Mouse (Mus musculus): ENCODE results near the gene Frmd4b. TPM values are rescaled to one million over a fixed set of nuclear protein-coding genes. Genes with fewer than 3 reads are reported as not detected.

Frmd4b gene
- polyA plus RNA-seq, 1 experiment from 2014 or later: 46.3 TPM

- Histone ChIP-seq H3K9ac (no peak overlapping the region), H3K4me2 (replicated peaks) (no peak overlapping the region), H3K27me3 (replicated peaks) (no peaks in the 10 kb centered on the region), H3K27ac (no peak overlapping the region), H3K9me3 (no peaks in the 10 kb centered on the region), H3K36me3 (peaks cover 67% of the 10 kb centered on the region), H3K4me1 (no peaks in the 10 kb centered on the region), H3K4me3 (no peak overlapping the region)
- ATAC-seq (ENCODE audit: low FRiP score, low read depth): no peak
- 90% methylated on average over 3 of the region's 3 CpGs for WGBS
Observed at GRCm38 (mm10) chr6:97297151-97297550, 320.2 kb downstream of the Frmd4b start.

- Histone ChIP-seq H3K36me3 (peaks cover 79% of the 10 kb centered on the region), H3K4me1 (0 out of 2 replicates have a peak, but pooled peaks cover 6% of the 10 kb centered on the region), H3K27me3 (replicated peaks) (no peaks in the 10 kb centered on the region), H3K9ac (no peak overlapping the region), H3K4me3 (no peak overlapping the region), H3K9me3 (no peaks in the 10 kb centered on the region), H3K4me2 (replicated peaks) (no peak overlapping the region), H3K27ac (no peak overlapping the region)
- WGBS: 93% methylated on average over 21 of the region's 21 CpGs
- no peak for ATAC-seq (ENCODE audit: low FRiP score, low read depth)
Observed at GRCm38 (mm10) chr6:97295866-97296527, 321.3 kb downstream of the Frmd4b start.

GRCm38 (mm10) chr6:97295416-97295815 lies 321.9 kb downstream of the Frmd4b start:
- Histone ChIP-seq H3K27ac (no peak overlapping the region), H3K4me2 (replicated peaks) (no peak overlapping the region), H3K4me3 (no peak overlapping the region), H3K27me3 (replicated peaks) (no peaks in the 10 kb centered on the region), H3K4me1 (0 out of 2 replicates have a peak, but pooled peaks cover 6% of the 10 kb centered on the region), H3K36me3 (peaks cover 77% of the 10 kb centered on the region), H3K9ac (no peak overlapping the region), H3K9me3 (no peaks in the 10 kb centered on the region)
- ATAC-seq (ENCODE audit: low FRiP score, low read depth): no peak
- WGBS: 85% methylated on average over 9 of the region's 9 CpGs

DNA sequence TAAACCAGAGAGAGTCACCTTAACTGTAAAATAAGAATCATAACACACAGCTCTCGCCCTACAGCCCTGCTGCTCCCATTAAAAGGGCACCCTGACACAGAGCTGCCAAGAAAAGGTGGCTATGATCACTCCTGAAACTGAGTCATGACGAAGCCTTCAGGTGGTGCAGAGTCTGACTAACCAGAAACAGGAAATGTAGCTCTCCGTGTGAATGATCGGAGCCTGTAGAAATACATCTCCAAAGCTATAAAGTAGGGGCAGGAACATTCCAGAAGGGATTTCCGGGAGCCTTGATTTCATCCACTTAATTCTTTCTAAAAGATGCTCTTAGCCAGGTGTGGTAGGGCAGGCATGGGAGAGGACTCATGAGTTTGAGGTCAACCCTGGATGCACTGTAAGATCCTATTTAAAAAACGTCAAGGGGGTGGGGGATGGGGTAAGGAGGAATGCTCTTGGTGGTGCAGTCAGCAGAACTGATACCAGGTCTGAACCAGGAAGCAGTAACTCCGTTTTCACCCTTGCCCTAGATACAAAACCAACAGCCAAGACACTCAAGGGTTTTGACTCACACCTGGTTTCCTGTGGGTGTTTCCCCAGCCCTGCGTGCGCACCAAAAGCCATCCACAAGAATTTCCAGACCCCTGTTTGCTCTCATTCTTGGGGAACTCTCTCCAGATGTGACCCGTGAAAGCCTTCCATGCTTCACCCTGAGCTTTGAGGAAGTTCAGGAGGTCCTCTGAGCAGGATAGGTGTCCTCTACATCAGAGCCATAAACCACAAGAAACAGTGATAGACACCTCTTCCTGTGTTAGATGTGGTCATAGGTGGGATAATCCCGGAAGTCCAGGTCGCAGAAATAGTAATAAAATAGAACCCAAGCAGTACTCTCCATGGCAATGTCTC lies 323.4 kb downstream of the Frmd4b start:
- Histone ChIP-seq H3K36me3 (peaks cover 65% of the 10 kb centered on the region), H3K4me3 (no peak overlapping the region), H3K27ac (no peak overlapping the region), H3K9me3 (no peaks in the 10 kb centered on the region), H3K27me3 (replicated peaks) (no peaks in the 10 kb centered on the region), H3K4me2 (replicated peaks) (no peak overlapping the region), H3K9ac (no peak overlapping the region), H3K4me1 (0 out of 2 replicates have a peak, but pooled peaks cover 6% of the 10 kb centered on the region)
- ATAC-seq (ENCODE audit: low FRiP score, low read depth): no peak
- WGBS: 90% methylated on average over 12 of the region's 12 CpGs

- ATAC-seq (ENCODE audit: low FRiP score, low read depth): no peak
- no peak overlapping the region for H3K4me2 ChIP-seq (replicated peaks)
- no peak overlapping the region for H3K4me3 ChIP-seq
- H3K4me1 ChIP-seq: 0 out of 2 replicates have a peak, but pooled peaks cover 6% of the 10 kb centered on the region
- H3K9me3 ChIP-seq: no peaks in the 10 kb centered on the region
- peaks cover 65% of the 10 kb centered on the region for H3K36me3 ChIP-seq
- 86% methylated on average over 5 of the region's 5 CpGs for WGBS
- H3K27ac ChIP-seq: no peak overlapping the region
- no peaks in the 10 kb centered on the region for H3K27me3 ChIP-seq (replicated peaks)
- no peak overlapping the region for H3K9ac ChIP-seq
Observed at GRCm38 (mm10) chr6:97292894-97293293, 324.4 kb downstream of the Frmd4b start.

- H3K4me1 ChIP-seq: 0 out of 2 replicates have a peak, but pooled peaks cover 6% of the 10 kb centered on the region
- no peak for ATAC-seq (ENCODE audit: low FRiP score, low read depth)
- H3K9ac ChIP-seq: no peak overlapping the region
- no peaks in the 10 kb centered on the region for H3K27me3 ChIP-seq (replicated peaks)
- no peak overlapping the region for H3K27ac ChIP-seq
- 95% methylated on average over 3 of the region's 3 CpGs for WGBS
- no peak overlapping the region for H3K4me3 ChIP-seq
- H3K4me2 ChIP-seq (replicated peaks): no peak overlapping the region
- no peaks in the 10 kb centered on the region for H3K9me3 ChIP-seq
- peaks cover 65% of the 10 kb centered on the region for H3K36me3 ChIP-seq
Observed at GRCm38 (mm10) chr6:97292096-97292495, 325.2 kb downstream of the Frmd4b start.

GRCm38 (mm10) chr6:97291159-97291908 lies 326.0 kb downstream of the Frmd4b start:
- no peak overlapping the region for H3K9ac ChIP-seq
- WGBS: 72% methylated on average over 21 of the region's 21 CpGs
- no peak overlapping the region for H3K4me3 ChIP-seq
- ATAC-seq (ENCODE audit: low FRiP score, low read depth): no peak
- H3K36me3 ChIP-seq: peaks cover 58% of the 10 kb centered on the region
- no peak overlapping the region for H3K27ac ChIP-seq
- H3K4me1 ChIP-seq: 0 out of 2 replicates have a peak, but pooled peaks cover 6% of the 10 kb centered on the region
- H3K4me2 ChIP-seq (replicated peaks): no peak overlapping the region
- H3K27me3 ChIP-seq (replicated peaks): no peaks in the 10 kb centered on the region
- H3K9me3 ChIP-seq: no peaks in the 10 kb centered on the region

GRCm38 (mm10) chr6:97290687-97291086 lies 326.7 kb downstream of the Frmd4b start:
- 87% methylated on average over 3 of the region's 3 CpGs for WGBS
- Histone ChIP-seq H3K27ac (no peak overlapping the region), H3K4me3 (no peak overlapping the region), H3K4me2 (replicated peaks) (no peak overlapping the region), H3K27me3 (replicated peaks) (no peaks in the 10 kb centered on the region), H3K4me1 (0 out of 2 replicates have a peak, but pooled peaks cover 6% of the 10 kb centered on the region), H3K9me3 (no peaks in the 10 kb centered on the region), H3K9ac (no peak overlapping the region), H3K36me3 (peaks cover 52% of the 10 kb centered on the region)
- no peak for ATAC-seq (ENCODE audit: low FRiP score, low read depth)

DNA sequence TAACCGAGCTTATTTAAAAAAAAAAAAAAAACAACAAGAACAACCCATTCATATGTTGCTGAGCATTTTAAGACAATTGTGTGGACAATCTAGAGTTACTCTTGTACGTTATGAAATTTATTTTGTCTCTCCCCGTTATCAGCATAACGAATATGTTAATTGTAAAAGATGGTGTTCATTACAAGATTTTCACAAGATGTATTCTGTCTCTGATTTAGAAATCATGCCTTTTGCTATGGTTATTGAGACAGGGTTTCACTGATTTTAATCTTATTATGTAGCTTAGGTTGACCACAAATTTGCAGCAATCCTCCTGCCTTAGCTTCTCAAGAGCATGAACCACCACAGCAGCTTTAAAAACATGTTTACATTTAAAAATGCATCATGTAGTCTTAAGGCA lies 327.5 kb downstream of the Frmd4b start:
- H3K4me1 ChIP-seq: 0 out of 2 replicates have a peak, but pooled peaks cover 6% of the 10 kb centered on the region
- H3K9ac ChIP-seq: no peak overlapping the region
- no peaks in the 10 kb centered on the region for H3K9me3 ChIP-seq
- H3K4me2 ChIP-seq (replicated peaks): no peak overlapping the region
- WGBS: 94% methylated on average over 4 of the region's 4 CpGs
- H3K27me3 ChIP-seq (replicated peaks): no peaks in the 10 kb centered on the region
- peaks cover 43% of the 10 kb centered on the region for H3K36me3 ChIP-seq
- H3K27ac ChIP-seq: no peak overlapping the region
- no peak overlapping the region for H3K4me3 ChIP-seq
- no peak for ATAC-seq (ENCODE audit: low FRiP score, low read depth)

DNA sequence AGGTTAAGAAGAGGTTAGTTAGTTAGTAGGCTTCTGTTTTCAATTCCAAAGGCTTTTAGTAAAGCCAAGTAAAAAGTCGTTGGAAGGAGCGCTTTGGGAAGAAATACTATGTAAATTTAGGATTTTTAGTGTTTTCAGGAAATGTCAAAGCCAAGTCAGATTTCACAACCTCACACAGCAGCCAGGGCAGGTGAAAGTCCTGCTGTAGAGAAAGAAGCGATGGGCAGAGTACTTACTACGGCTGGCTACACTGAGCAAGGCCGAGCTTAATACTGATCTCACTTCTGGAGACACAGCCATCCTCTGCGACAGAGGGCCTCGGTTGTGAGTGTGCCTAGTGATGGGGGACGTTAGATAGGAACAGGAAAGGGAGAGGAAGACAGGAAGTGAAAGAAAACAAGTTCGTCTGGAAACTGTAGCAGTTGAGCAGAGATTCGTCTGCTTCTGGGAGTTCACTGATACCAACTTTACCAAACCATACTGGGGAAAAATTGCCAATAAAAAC lies 328.0 kb downstream of the Frmd4b start:
- H3K4me1 ChIP-seq: 0 out of 2 replicates have a peak, but pooled peaks cover 6% of the 10 kb centered on the region
- H3K4me2 ChIP-seq (replicated peaks): no peak overlapping the region
- no peak overlapping the region for H3K9ac ChIP-seq
- 72% methylated on average over 10 of the region's 10 CpGs for WGBS
- peaks cover 39% of the 10 kb centered on the region for H3K36me3 ChIP-seq
- H3K4me3 ChIP-seq: no peak overlapping the region
- no peak for ATAC-seq (ENCODE audit: low FRiP score, low read depth)
- no peaks in the 10 kb centered on the region for H3K9me3 ChIP-seq
- H3K27me3 ChIP-seq (replicated peaks): no peaks in the 10 kb centered on the region
- H3K27ac ChIP-seq: no peak overlapping the region

GRCm38 (mm10) chr6:97288047-97288855 lies 329.1 kb downstream of the Frmd4b start:
- WGBS: 73% methylated on average over 19 of the region's 19 CpGs
- Histone ChIP-seq H3K9me3 (no peaks in the 10 kb centered on the region), H3K4me1 (0 out of 2 replicates have a peak, but pooled peaks cover 6% of the 10 kb centered on the region), H3K27ac (no peak overlapping the region), H3K4me2 (replicated peaks) (no peak overlapping the region), H3K27me3 (replicated peaks) (no peaks in the 10 kb centered on the region), H3K4me3 (no peak overlapping the region), H3K9ac (no peak overlapping the region), H3K36me3 (peaks cover 31% of the 10 kb centered on the region)
- ATAC-seq (ENCODE audit: low FRiP score, low read depth): no peak
